Mouse (Mus musculus) monocyte, adult 2 months (primary cell): ENCODE results near the gene Rnf19b.

Experiments
- DNase-seq, 2 experiments: peaks; one replicate each; pipeline ENCODE4 v3.0.0; 2022; ENCODE audit warnings: low spot score in 2 of 2, low read depth in 1 of 2

Gene Rnf19b

DNA sequence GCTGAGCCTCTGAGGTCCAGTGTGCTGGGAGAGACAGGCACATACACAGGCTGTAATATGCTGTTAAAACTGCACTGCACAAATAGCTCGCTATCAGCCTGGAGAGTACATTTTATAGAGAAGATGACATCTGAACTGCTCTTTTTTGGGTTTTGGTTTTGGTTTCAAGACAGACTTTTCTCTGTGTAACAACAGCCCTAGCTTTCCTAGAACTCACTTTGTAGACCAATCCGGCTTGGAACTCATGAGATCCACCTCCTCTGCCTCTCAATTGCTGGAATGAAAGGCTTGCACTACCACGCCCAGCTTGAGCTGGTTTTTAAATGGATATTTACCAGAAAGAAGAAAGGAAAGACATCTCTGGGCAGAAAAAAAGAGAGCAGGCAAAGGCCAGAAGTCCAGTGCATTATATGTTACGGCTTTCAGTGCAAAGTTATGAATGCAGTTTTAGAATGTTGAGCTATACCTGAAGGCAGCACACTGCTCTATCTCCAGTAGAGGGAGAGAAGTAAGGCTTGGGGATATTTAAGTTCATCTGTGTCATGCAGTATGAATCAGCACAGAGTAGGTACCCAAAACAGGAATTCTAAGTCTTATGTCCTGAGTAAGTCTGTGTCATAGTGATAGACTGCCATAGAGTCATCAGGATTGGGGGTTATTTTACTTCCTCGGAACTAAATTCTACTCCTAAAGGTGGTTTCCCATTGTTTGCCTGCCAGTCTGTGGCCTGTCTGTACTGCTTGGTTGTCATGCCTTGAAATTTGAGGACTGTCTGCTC, 9.8 kb downstream of the Rnf19b start:
- no peak for DNase-seq

DNA sequence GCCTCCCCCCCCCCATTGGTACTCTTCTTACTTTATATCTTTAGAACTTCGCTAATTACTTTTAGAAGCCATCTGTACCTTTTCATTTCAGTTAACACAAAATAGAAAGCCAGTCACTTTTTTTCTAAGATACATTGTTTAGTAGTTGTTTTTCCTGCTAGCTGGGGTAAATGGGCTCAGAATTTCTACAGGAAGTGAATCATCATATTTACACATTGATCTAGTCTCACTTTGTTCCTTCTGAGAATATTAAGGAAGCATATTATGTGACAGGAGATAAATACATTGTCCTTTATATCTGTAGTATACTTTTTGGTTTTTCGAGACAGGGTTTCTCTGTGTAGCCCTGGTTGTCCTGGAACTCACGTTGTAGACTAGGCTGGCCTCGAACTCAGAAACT, 10.8 kb downstream of the Rnf19b start:
- no peak for DNase-seq

DNA sequence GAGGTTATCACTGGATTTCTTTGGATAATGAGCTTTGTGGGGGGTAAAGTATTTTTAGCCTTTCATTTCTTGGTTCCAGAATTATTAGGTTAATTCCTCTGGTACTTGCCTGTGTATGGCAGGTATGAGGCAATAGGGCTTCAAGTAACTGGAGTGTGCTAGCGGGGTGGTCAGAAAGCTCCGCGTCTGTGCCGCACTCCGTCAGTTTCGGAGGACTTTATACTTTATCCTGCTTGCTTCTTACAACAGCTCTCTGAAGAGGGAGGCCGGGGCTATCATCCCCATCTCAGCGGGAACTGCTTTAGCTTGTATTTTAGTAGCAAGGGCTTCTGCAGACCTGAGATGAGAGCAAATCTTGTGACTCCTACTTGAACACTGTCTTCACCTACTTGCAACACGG, 21.1 kb downstream of the Rnf19b start:
- DNase-seq, result no peak

DNA sequence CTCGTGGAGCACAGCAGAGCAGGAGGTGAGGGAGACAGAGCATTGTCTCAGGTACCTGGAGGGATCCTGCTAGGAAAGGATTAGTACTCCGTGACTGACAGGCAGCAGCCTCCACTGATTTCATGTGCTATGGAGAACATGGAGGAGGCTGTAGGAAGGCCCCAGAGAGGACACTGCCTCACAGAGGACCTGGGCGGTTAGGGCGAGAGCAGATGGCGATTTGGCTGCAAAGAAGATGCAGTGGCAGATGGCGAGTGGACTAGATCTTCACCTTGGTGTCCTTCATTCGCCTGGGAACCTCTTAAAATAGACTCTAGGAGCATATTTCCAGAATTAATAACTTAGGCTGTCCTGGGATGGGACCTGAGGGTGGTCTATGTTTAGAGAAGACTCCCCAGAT, 23.0 kb downstream of the Rnf19b start:
- DNase-seq, result no peak

DNA sequence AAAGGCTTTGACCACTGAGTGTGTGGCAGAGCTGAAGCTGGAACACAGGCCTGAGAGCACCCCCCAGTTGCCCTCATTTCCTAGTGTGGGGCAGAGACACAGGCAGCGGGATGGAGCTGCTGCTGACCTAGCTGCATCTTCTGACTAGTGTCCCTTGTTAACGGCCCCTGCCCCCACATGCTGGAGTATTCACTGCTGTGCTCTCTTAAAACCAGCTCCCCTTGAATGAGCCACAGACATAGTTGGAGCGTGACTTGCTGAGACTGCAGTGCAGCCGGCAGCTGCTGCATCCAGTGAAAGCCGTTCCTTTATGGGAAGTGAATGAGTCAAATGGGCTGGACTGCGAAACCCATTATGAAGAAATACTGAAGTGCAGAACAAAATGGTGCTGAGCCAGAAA, 23.4 kb downstream of the Rnf19b start:
- DNase-seq, result peak; percentile 39 to 44

DNA sequence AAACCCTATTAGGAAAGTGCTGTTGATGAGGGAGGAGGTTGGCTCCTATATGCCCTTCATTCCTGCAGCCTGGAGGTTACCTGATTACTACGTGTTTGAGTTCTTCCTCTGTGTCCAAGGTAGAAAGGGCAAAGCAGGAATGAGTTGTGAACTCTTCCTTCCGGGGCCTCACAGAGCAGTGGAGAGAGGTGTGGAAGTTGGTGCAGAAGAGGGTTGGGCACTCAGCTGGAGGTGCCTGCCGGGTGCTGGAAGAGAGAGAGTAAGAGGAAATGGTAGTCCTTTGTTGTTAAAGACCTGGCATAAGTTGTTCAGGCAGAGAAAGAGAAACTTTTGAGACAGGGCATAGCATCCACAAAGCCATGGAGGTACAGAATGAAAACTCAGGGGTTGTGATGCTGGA, 23.9 kb downstream of the Rnf19b start:
- DNase-seq, result no peak

DNA sequence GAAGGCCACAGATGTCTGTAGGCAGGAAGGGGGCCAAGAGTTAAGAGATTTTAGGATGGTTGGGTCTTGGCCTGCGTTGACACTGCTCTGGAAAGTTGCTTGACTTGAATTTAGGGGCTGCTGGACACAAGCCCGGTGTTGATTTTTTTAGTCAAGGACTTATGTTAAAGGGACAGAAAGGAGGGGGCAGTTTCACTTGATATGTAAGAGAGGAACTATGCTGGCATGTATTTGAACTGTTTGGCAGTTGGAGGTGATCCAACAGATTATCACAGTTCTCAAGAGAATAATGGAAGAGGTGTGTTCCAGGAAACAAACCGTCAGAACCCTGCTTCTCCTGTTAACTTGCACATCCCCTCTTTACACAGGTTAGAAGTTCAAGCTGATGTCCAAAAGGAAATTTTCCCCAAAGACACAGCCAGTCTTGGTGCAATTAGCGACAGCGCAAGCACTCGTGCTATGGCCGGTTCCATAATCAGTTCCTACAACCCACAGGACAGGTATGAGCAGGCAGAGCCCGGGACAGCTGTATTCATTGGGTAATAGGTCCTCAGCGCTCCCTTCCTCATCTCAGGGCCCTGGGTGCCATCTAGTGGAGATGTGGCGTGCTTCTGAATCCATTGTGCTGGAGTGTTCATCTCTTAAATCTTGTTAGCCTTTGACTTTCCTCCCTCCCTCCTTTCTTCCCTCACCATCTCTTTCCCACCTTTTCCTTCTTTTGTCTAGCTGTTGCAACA, 24.5 kb downstream of the Rnf19b start:
- DNase-seq, result peak; percentile 48 to 55

DNA sequence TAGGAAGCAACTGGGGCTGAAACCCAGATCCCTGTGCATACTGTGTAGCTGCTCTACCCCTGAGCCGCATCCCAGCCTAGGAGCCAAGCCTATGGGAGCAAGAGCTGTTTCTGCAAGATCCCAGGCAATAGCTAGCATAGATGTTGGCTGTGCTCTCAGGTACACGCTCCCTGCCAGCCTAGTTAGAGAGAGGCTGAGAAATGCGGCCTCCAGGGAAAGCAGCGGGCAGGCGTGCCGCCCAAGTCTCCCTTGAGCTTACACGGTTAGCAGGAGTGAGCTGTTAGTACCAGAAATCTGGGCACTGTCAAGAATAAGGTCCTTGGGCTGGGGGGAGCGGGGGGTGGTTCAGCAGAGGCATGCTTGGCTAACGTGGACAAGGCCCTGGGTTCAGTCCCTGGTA, 26.8 kb downstream of the Rnf19b start:
- no peak for DNase-seq

DNA sequence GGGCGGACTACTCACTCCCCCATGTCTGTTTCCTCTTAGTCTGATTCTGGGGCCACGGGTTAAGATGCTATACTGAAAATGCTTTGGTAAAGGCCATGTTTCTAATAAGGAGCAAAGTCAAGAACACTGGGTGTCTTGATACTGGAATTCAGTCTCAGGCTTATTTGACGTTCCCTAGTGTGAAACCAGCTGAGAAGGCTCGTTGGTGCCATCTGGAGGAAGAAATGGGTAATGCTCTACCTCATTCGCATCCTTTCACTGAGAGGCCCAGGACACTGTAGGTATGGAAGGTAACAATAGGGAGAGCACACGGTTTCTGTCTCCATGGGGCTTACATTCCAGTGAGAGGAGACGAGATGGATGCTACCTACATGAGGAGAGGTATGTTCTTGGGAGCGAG, 28.0 kb downstream of the Rnf19b start:
- peak in 1 of 2 experiments; percentile 49 for DNase-seq

DNA sequence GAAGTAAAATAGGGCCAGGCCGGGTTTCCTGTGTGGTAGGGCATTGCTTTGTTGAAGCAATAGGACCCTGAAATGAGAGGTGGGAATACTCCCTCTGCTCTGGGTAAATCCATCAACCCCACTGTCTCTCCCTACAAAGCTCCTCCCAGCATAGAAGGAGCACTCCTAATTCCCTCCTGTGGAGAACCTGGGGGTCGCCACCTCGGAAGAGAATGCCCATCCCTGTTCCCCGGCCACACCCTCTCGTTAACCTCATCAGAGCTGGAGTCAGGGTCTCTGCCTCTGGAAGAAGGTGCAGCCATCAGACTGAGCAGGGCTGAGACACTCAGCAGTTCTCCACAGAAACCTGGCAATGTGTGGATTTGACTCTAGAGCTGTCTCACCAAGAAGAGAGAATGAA, 29.8 kb downstream of the Rnf19b start:
- no peak for DNase-seq

DNA sequence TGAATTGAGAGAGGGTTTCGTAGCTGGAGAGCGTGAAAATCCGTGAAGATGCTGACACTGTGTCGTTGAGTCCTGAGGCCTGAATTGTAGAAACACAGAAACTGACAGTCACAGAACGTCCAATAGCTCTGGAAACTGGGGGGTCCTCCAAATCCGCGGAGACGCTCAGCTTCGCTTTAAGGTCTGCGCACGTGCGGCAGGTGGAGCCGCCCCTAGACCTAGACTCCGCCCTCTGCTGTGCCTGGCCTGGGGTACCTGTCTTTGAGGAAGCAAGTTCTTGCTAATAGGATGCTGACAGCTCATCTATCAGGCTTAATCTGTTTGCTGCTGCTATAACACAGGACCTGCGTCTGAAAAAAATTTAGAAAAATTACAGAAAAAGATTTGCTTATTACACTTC, 37.2 kb downstream of the Rnf19b start:
- DNase-seq, result no peak

DNA sequence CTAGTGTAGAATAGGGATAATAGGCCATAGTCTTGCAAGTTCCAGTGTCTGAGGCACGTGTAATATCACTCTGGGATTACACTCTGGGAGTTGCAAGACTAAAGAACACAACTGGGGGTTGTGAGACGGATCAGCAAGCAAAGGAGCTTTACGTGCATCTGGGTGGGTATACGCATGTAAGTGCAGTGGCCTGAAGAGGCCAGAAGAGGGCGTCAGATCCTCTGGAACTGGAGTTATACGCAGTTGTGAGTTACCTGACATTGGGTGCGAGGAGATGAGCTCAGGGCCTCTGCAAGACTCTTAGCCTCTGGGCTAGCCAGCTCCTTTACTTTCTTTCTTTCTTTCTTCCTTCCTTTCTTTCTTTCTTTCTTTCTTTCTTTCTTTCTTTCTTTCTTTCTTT, 38.9 kb downstream of the Rnf19b start:
- no peak for DNase-seq

DNA sequence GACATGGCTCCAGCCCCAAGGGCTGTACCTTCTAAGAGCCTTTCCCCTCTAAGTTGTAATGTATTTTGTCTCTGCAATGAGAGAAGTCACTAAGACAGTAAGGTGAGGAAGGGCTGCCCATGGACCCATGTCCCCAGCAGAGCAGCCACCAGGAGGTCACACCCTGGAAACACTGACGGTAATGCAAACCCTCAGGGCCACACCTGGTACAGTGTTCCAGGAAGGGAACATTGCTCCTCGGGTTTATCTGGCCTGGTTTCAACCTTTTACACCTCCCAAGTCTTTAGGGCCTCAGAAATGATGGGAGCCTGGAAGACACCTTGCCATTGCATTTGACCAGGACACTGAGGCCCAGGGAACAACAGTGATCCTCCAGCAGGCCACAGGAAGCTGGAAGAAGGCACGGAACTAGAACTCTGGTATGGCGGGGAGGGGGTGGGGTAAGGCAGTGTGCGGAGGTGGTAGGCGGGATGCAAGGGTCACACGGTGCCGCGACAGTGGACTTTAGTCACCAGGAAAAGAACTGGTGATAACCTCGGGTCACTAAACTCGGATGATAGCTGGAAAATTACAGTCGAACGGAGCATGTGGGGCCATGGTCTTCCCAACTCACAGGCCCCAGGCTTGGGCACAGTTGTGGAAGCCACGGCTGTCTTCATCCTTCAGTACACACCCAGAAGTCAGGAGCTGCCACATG, 44.2 kb downstream of the Rnf19b start:
- no peak for DNase-seq

DNA sequence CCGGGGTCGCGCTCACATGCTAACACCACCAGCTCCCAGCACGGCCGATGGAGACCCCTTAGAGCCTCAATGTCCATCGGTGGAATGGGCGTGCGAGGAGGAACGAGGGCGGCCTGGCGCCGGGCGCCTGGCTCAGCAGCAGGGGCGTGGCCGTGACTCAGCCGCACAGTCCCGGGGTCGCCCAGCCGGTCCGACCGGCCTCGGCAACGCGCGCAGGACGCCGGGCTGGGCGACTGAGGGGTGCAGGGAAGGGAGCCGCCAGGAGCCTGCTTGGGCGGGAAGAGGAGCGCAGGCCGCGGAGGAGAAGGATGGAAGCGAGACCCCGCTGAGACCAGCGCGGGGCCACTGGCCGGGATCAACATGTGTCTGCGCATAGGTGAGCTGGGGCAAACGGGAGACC, 47.3 kb downstream of the Rnf19b start, which contains the start of gene Tmem54:
Tmem54 (plus strand) TSS at position 193 of the 400 bp plus-strand sequence.
- no peak for DNase-seq

DNA sequence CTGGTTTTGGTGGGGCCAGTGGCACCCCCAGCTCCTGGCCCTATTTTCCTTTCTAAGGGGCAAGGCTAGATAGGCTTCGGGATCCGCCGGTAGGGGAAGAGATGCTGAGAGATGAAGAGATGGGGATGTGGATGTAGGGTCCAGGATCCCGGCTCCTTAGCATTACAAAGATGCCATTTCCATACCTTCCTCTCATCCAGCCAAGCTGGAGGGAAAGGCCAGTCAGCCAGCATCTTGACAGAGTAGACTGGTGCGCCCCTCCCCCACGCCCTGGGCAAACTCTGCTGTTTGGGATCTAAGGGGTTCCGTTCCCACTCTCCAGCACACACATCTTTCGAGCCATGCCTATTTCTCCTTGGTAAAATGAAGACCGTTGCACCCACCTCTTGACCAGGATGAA, 48.0 kb downstream of the Rnf19b start:
- DNase-seq, result no peak

DNA sequence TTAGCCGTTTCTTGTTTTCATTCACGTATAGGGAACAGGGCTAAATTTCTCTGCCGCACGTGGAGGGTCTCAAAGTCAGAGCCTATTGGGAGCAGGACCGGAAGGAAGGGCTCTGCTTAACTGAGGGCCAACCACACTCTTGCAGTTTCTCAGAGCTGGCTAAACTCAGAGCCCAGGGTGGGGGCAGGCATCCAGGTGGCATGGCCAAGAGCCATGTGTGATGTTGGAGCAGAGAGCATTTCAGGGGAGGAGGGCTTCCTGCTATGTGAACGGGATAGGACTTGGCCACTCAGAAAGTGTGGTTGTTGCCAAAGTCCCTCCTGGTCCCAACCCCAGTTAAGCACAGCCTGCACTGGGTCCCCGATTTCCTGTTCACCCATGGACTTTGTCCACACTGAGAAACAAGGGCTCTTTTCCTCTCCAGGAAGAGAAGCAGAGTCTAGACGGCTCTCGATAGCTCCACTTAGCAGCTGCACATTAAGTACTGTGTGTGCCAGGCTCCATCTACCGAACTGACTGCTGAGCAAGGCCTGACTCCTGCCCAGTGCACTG, 49.4 kb downstream of the Rnf19b start:
- no peak for DNase-seq

DNA sequence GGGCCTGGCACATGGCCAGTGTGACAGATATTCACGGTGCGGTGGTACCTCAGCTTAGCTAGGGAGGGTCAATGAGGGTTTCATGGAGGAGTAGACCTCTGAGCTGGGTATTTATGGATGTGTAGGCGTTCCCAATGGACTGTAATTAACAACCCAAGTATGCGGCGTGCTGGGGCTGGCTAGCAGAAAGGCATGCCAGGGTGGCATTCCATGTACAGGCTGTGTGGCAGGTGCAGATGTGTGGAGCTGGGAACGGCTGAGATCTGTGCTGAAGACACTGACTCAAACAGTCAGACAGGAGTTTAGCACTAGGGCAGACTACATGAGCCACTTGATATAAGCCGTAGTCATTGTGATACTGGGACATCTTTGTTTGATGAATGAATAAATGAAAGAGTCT, 50.6 kb downstream of the Rnf19b start:
- no peak for DNase-seq

DNA sequence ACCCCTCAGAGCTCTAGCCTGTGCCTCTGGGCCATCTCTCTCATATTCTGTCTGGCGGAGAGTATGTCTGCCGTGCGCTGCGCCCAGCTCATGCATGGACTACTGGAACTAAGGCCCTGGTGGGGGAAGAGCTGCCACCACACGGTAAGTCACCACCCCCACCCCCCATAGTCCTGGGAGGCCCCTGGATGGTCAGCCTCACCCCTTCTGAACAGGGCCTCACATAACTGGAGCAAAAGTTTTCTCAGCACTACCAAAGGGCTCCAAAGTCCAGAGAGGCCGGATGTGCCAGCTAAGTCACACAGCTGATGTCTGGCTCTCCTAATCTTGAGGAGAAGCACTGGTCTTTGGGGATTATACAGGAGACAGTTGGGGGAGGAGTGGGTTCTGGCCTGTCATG, 52.7 kb downstream of the Rnf19b start:
- DNase-seq, result no peak

DNA sequence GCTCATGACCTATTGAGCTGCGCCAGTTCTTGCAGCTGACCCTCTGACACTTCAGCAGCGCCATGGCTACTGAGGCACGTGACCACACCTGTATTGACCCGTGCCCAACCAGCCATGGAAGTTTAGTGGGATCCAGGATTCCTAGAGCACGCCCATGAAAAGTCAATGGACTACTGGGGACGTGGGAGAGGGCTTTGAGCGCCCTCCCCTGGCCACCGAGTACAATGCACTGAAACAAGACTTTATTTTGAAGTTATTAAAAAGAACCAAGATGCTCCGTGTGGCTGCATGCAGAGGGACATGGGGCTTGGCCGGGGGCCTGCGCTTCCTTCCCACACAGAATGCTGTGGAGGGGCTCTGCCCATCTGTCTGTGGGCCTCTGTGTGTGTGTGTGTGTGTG, 53.3 kb downstream of the Rnf19b start:
- DNase-seq, result no peak

DNA sequence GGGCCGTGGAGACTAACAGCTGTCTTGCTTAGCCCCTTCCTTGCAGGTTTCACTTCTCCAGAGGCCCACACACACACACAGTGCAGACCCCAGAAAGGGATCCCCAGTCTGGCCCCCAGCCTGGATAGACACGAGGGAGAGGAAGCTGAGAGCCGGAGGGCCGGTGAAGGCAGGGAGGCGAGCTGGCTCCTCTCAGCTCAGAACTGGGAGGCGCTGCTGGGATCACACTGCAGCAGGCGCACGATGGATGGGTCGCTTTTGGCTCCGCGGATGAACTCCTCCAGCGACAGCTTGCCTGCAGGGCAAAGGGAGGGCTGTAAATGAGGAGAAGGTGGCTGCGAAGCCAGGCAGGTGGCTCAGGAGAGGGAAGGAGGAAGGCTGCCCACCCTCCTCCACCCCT, 54.2 kb downstream of the Rnf19b start:
- no peak for DNase-seq

DNA sequence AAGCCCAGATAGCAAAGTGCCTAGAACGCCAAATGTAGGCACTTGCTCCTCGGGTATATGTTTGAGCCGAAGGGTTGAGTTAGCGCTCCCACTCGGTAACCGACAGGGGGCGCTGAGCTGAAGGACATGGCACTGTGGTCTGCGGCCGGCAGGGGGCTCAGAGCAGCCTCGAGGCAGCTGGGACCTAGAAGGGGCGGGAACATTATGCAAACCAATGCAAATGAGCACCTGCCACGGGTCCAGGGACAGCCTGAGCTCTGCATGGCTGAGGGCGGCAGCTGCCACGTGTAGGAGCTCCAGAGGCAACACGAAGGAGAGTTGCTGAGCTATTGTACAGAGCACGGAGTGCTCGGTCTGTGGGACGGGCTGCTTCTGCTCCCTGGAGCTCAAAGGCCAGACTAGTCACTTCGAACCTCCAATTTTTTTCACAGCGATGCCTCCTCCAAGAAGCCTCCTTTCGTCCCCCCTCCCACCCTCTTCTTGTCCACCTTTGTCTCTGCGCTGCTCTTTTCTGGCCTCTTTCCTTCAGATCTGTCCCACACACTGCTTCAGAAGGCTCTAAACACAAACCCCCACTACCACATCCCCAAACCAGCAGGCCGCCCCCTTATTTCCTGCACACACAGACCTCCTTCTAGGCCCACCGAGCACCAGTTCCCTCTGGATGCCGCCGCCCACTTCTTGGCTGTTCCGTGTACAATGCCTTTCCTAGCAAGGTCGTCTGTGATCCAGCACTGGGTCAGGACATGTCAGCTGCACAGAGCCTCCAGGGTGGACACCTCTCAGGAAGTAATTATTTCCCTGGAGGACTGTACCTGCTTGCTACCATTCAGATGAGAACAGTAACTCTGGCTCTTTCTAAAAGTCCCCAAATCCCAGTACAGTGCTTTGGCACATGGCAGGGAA, 55.3 kb downstream of the Rnf19b start:
- peak; percentile 19 to 32 for DNase-seq
